Mouse (Mus musculus): Measurements from ENCODE around the gene Fam13a.

The Fam13a gene

GRCm38 (mm10) chr6:58999044-58999453 is 25.3 kb downstream of the Fam13a start:
- CTCF ChIA-PET = no interaction called here

GRCm38 (mm10) chr6:58998528-58998927 is 25.8 kb downstream of the Fam13a start:
- CTCF ChIA-PET = no interaction called here

GRCm38 (mm10) chr6:58989149-58989548 is 35.2 kb downstream of the Fam13a start:
- CTCF ChIA-PET = no interaction called here

- CTCF ChIA-PET = no interaction called here
Measured at GRCm38 (mm10) chr6:58988706-58989105, 35.6 kb downstream of the Fam13a start.

GRCm38 (mm10) chr6:58987166-58987565 is 37.2 kb downstream of the Fam13a start:
- CTCF ChIA-PET = no interaction called here

GRCm38 (mm10) chr6:58985186-58985585 is 39.2 kb downstream of the Fam13a start:
- CTCF ChIA-PET = no interaction called here

- CTCF ChIA-PET = no interaction called here
Measured at GRCm38 (mm10) chr6:58975249-58975648, 49.1 kb downstream of the Fam13a start.

- CTCF ChIA-PET = interaction anchor here (0.6 kb wide), 1 partner anchor 159 kb away, joined by 3 read pairs; no protein-coding TSS in a partner anchor
Measured at GRCm38 (mm10) chr6:58974428-58974827, 49.9 kb downstream of the Fam13a start.

- CTCF ChIA-PET = no interaction called here
Measured at GRCm38 (mm10) chr6:58972873-58973272, 51.5 kb downstream of the Fam13a start.

- CTCF ChIA-PET = no interaction called here
Measured at GRCm38 (mm10) chr6:58968272-58968671, 56.1 kb downstream of the Fam13a start.

GRCm38 (mm10) chr6:58965071-58965831 is 59.1 kb downstream of the Fam13a start:
- CTCF ChIA-PET = interaction anchor here (0.6 kb wide), 1 partner anchor 21 kb away, joined by 3 read pairs; no protein-coding TSS in a partner anchor

- CTCF ChIA-PET = interaction anchor here (0.6 kb wide), 1 partner anchor 21 kb away, joined by 3 read pairs; no protein-coding TSS in a partner anchor
Measured at GRCm38 (mm10) chr6:58964565-58964964, 59.8 kb downstream of the Fam13a start.

- CTCF ChIA-PET = no interaction called here
Measured at GRCm38 (mm10) chr6:58964091-58964490, 60.3 kb downstream of the Fam13a start.

GRCm38 (mm10) chr6:58962691-58963090 is 61.7 kb downstream of the Fam13a start:
- CTCF ChIA-PET = no interaction called here

- CTCF ChIA-PET = interaction anchor here (0.6 kb wide), 1 partner anchor 80 kb away, joined by 13 read pairs; no protein-coding TSS in a partner anchor
Measured at GRCm38 (mm10) chr6:58960523-58960922, 63.8 kb downstream of the Fam13a start.

- CTCF ChIA-PET = interaction anchor here (0.5 kb wide), 1 partner anchor 9 kb away, joined by 4 read pairs; no protein-coding TSS in a partner anchor
Measured at GRCm38 (mm10) chr6:58951128-58951992, 73.0 kb downstream of the Fam13a start.

- CTCF ChIA-PET = no interaction called here
Measured at GRCm38 (mm10) chr6:58950410-58950809, 73.9 kb downstream of the Fam13a start.

- CTCF ChIA-PET = no interaction called here
Measured at GRCm38 (mm10) chr6:58946840-58947239, 77.5 kb downstream of the Fam13a start.

- CTCF ChIA-PET = no interaction called here
Measured at GRCm38 (mm10) chr6:58946246-58946645, 78.1 kb downstream of the Fam13a start.

- CTCF ChIA-PET = interaction anchor here (0.6 to 0.8 kb wide), 3 partner anchors 8 to 269 kb away, joined by 3 read pairs; no protein-coding TSS in a partner anchor
Measured at GRCm38 (mm10) chr6:58943958-58944357, 80.4 kb downstream of the Fam13a start.

- CTCF ChIA-PET = interaction anchor here (0.7 kb wide), 1 partner anchor 9 kb away, joined by 4 read pairs; no protein-coding TSS in a partner anchor
Measured at GRCm38 (mm10) chr6:58942276-58942675, 82.1 kb downstream of the Fam13a start.

GRCm38 (mm10) chr6:58937726-58938125 is 86.6 kb downstream of the Fam13a start:
- CTCF ChIA-PET = no interaction called here
